ENCODE assay signal across 37 mouse cellular contexts in the genomic region with DNA sequence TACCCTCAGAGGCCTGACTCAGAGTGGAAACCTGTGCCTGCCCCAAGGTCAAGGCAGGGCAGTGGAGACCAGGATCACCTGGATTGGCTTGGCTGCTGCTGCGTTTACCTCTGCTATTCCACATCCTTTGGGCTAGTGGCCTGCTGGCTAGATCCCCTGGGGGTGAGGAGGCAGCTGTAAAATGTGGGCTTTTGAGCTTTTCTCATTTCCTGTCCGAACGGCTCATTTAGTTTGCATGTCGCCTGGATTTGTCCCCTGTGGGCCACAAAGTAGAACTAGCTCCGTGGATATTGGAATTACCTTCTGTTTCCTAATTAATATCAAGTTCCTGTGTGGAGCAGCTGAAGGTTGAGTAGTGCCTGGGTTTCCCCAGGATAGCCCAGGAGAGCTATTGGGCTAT. TPM values are rescaled to one million over a fixed set of nuclear protein-coding genes. Genes with fewer than 3 reads are reported as not detected.
"Had no signal": no experiment of that assay in that cellular context is flagged by ENCODE, and none has a peak within 500 bp of the region (broad histone marks: within the 10 kb centered on the region; RNA-seq: fewer than 3 reads in every experiment).

No protein-coding gene starts in this region.

- H3K27me3 ChIP-seq: heart, embryonic 12.5 days; hindbrain, embryonic 12.5 days; intestine, embryonic 15.5 days; limb, embryonic 13.5 days; limb, embryonic 15.5 days; liver, embryonic 12.5 days had no signal

- H3K9ac ChIP-seq: heart, embryonic 12.5 days; hindbrain, embryonic 12.5 days; hindbrain, embryonic 14.5 days; intestine, embryonic 15.5 days; limb, embryonic 13.5 days; limb, embryonic 15.5 days; liver, embryonic 12.5 days; liver, embryonic 14.5 days had no signal

- ATAC-seq: inflammation-experienced regulatory T-cells, adult 6 months; intestine, embryonic 15.5 days; intestine, postnatal 0 days; liver, embryonic 12.5 days had no signal

- H3K9me3 ChIP-seq: heart, embryonic 10.5 days; heart, embryonic 12.5 days; hindbrain, embryonic 10.5 days; hindbrain, embryonic 12.5 days; intestine, embryonic 15.5 days; limb, embryonic 13.5 days; limb, embryonic 15.5 days; liver, embryonic 12.5 days had no signal

- H3K27ac ChIP-seq: gastrocnemius, adult 2 months; heart, embryonic 10.5 days; hindbrain, embryonic 10.5 days; hindbrain, embryonic 12.5 days; hindbrain, embryonic 14.5 days; intestine, embryonic 15.5 days; layer of hippocampus, adult 2 months; left cerebral cortex, adult 2 months; limb, embryonic 13.5 days; limb, embryonic 15.5 days; liver, embryonic 12.5 days; liver, embryonic 14.5 days had no signal

- H3K4me2 ChIP-seq: heart, embryonic 12.5 days; hindbrain, embryonic 12.5 days; hindbrain, embryonic 14.5 days; intestine, embryonic 15.5 days; limb, embryonic 13.5 days; limb, embryonic 15.5 days; liver, embryonic 12.5 days had no signal

- H3K4me3 ChIP-seq: gastrocnemius, adult 2 months; heart, embryonic 10.5 days; heart, embryonic 12.5 days; hindbrain, embryonic 10.5 days; hindbrain, embryonic 12.5 days; intestine, embryonic 15.5 days; layer of hippocampus, adult 2 months; left cerebral cortex, adult 2 months; limb, embryonic 13.5 days; limb, embryonic 15.5 days; liver, embryonic 12.5 days had no signal

- DNase-seq: gastrocnemius, adult 2 months; gastrocnemius, postnatal 10 days; gastrocnemius, postnatal 25 days; heart, adult 18-20 months; heart, postnatal 10 days; heart, postnatal 4 days; kidney, adult 18-20 months; kidney, adult 8-10 months; kidney, postnatal 10 days; kidney, postnatal 4 days had no signal

- H3K36me3 ChIP-seq: hindbrain, embryonic 12.5 days had no signal

- H3K4me1 ChIP-seq: heart, embryonic 10.5 days; heart, embryonic 12.5 days; intestine, embryonic 15.5 days; liver, embryonic 12.5 days had no signal

RNA-seq across cellular contexts. Expression of gene Cdh3, which starts 28.5 kb away (rescaled TPM):
- total RNA-seq: granulocyte monocyte progenitor cell, adult 5-6 weeks; layer of hippocampus, adult 2 months had no signal
- polyA plus RNA-seq: inflammation-experienced regulatory T-cells, adult 6 months had no signal

RNA-seq across cellular contexts. Expression of gene 6030452D12Rik, which starts 38.9 kb away (rescaled TPM):
- total RNA-seq: gastrocnemius, adult 2 months; gastrocnemius, postnatal 10 days; gastrocnemius, postnatal 25 days; gastrocnemius, postnatal 4 days; granulocyte monocyte progenitor cell, adult 5-6 weeks; heart, adult 18-20 months; heart, adult 8-10 months; heart, postnatal 10 days; heart, postnatal 25 days; heart, postnatal 4 days; layer of hippocampus, adult 2 months; layer of hippocampus, postnatal 10 days; layer of hippocampus, postnatal 25 days; left cerebral cortex, adult 2 months; left cerebral cortex, postnatal 14 days; left cerebral cortex, postnatal 36 days; liver, adult 2 months had no signal
- polyA plus RNA-seq: heart, embryonic 10.5 days; heart, embryonic 12.5 days; heart, embryonic 14.5 days; heart, embryonic 16.5 days; hindbrain, embryonic 10.5 days; hindbrain, embryonic 12.5 days; hindbrain, embryonic 14.5 days; inflammation-experienced regulatory T-cells, adult 6 months; intestine, embryonic 15.5 days; intestine, postnatal 0 days; kidney, embryonic 14.5 days; kidney, embryonic 16.5 days; limb, embryonic 13.5 days; limb, embryonic 15.5 days; liver, adult 2 months; liver, embryonic 12.5 days; liver, embryonic 14.5 days had no signal
